Mouse (Mus musculus) mesoderm, embryonic 11.5 days (tissue): ENCODE data around the gene Birc6.
"Not testable (repeated sequence)": the region's sequence is repeated elsewhere in the genome, so short reads cannot be mapped to it uniquely, and the experiment has no call there.

Experiments used
- DNase-seq: peaks from one replicate; pipeline ENCODE4 v3.0.0-alpha.2; 2012; ENCODE audit warnings: low read depth, low spot score

Birc6 gene

DNA sequence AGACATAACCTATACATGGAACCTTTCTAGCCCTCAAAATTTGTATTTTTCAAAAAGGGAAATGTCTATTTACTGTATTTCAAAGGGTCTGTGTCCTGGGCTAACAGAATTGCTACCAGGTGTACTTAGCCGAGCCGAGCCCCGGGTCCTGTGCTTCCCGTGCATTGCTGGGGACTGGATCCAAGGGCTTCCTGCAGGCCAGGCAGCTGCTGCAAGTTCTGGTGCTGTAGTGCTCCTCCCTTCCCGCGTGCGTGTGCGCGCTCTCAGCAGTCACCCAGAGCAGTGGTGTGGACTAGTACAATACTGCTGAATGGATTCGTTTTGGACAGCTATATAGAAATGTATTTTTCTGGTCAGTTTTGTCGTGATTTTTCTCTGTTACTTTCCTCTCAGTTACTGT, 31.8 kb downstream of the Birc6 start:
- DNase-seq: no peak

DNA sequence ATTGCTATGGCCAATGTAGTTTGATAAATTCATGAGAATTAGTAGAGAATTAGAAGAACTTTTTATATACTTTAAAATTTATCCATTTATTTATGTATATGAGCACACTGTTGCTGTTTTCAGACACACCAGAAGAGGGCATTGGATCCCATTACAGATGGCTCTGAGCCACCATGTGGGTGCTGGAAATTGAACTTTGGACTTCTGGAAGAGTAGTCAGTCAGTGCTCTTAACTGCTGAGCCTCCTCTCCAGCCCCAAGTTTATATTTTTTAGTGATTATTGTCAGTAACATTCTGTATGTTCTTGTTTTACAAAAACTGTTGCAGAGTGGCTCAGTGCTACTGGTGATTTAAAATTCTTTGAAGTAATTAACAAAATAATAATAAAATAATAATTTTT, 36.1 kb downstream of the Birc6 start:
- DNase-seq: no peak

DNA sequence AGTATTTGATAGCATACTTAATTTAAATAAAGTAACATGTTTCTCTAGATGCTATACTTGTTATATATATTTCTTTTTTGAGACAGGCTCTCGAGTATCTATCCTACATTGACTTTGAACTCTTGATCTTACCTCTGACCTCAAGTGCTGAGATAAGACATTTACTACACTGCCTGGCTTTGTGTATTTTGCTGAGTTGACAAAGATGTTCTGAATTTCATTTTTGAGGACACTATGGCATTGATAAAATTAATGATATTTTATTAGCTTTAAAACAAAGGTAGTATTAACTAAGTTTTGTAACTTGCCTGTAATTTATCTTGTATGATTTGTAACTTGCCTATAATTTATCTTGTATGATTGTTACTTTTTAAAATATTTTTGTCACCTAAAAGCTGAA, 41.1 kb downstream of the Birc6 start:
- no peak for DNase-seq

GRCm38 (mm10) chr17:74570585-74570984, 42.5 kb downstream of the Birc6 start:
- DNase-seq: no peak

GRCm38 (mm10) chr17:74577173-74577572, 49.1 kb downstream of the Birc6 start:
- peak; percentile 5 for DNase-seq

DNA sequence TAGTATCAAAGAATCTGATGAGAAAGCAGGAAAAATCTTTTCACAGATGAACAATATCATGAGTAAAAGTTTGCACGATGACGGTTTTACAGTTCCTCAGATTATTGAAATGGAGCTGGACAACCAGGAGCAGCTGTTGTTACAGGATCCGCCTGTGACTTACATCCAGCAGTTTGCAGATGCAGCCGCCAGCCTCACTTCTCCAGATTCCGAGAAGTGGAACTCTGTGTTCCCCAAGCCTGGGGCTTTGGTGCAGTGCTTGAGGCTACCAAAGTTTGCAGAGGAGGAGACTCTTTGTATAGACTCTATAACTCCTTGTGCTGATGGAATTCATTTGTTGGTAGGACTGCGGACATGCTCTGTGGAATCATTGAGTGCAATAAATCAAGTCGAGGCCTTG, 51.5 kb downstream of the Birc6 start:
- no peak for DNase-seq

DNA sequence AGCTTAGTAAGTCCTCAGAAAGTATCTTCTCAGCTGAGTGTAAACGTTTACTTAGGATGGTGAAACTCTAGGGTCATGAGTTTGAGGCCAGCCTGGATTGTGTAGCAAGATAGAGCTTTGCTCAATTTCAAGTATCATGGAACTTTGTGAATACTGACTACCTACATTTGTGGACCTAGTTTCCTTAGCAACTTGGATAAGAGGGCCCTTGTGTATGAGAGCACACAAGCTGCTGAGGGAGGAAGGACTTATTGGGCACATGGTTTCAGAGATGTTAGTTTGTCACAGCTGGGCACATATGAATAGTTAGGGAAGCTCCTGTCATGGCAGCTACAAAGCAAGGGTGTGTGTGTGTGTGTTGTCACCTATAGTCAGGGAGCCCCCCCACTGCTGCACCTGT, 52.6 kb downstream of the Birc6 start:
- no peak for DNase-seq

DNA sequence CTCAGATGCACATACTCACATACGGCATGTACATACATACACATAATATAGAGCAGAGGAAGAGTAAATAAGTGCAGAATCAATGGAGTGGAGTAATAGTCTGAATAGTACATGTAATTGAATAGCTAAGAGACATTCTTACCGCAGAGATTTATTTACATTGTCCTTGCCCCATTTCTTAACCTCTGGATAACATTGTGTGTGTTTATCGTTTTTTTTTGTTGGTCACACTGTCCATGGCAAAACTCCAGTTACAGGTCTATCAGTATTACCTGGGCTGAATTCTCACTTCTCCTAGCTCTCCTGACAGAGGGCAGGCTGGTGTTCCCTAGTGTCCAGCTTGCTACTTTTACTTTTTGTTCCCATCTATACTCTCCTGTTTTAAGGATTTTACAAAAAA, 58.7 kb downstream of the Birc6 start:
- DNase-seq: no peak

DNA sequence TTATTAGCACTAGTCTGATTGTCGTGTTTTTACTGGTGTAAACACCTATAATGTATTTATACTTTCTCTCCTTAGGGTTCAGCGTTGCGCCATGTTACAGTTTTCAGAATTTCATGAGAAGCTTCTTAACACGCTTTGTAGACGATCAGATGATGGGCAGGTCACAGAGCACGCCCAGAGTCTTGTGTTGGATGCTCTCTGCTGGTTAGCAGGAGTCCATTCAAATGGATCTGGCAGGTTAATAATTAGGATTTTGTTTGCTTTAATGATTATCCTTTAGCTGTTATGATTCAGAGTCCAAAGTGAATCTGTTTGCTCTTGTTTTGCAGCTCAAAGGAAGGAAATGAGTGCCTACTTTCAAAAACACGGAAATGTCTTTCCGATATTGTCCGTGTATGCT, 70.8 kb downstream of the Birc6 start:
- DNase-seq: no peak

DNA sequence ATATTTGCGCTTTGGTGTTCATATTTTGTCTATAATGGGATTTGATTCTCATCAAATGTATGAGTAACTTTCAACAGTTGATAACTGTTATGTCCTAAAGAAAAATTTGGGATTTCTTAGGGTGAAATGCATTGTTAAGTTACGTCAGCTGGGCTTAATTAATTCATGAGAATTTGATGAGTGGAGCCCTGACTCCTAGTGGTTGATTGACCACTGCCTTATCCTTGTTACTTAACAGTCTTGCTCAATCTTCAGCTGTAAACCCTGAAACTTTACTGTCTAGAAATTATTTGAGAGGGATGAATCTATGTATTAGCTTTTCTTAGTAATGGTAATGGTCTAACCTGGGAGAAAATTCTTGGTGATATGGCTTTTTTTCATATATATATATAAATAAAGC, 71.3 kb downstream of the Birc6 start:
- DNase-seq: no peak

DNA sequence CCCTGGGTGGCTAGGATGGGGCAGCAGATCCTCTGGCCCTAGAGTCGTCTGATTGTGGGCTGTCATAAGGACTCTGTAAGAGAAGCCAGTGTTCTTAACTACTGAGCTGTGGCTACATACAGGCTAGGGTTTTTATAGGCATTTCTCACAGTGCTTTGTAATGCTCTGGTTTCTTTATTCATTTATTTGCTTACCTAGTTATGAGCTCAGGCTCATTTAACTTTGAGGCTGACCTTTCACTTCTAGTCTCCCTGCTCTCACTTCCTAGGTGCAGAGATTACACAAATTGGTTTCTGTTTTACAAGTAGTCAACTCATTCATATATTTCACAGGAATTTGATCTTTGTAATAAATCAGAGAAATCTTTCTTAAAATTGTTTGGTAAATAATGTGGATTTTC, 73.1 kb downstream of the Birc6 start:
- no peak for DNase-seq

DNA sequence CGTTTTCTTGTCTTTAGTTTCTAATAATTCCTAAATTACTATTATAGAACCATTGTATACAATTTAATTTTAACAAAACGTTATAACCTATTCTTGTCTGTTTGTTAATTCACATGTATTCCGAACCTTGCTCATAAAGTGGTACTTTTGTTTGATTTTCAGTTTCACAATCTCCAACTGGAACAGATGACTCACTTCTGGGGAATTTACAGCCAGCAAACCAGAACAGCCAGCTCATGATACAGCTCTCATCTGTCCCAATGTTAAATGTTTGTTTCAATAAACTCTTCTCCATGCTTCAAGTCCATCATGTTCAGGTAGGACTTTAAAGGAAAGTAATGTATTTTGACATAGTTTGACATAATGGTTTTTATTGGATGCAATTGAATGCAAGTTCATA, 102.7 kb downstream of the Birc6 start:
- no peak for DNase-seq

DNA sequence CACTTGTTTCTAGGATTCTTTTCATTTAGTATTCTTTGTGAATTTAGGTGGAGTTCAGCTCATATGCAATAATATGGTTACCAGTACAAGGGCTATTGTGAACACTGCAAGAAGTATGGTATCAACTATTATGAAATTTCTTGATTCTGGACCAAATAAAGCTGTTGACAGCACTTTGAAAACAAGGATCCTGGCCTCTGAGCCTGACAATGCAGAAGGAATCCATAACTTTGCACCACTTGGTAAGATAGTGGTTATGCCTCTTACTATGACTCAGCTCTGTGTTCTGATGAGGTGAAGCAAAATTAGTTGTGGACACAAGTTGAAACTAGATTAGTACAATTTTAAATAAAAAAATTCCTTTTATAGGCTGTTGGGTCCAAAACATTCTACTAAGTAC, 114.3 kb downstream of the Birc6 start:
- DNase-seq: no peak

GRCm38 (mm10) chr17:74658362-74658761, 130.3 kb downstream of the Birc6 start:
- DNase-seq: no peak

DNA sequence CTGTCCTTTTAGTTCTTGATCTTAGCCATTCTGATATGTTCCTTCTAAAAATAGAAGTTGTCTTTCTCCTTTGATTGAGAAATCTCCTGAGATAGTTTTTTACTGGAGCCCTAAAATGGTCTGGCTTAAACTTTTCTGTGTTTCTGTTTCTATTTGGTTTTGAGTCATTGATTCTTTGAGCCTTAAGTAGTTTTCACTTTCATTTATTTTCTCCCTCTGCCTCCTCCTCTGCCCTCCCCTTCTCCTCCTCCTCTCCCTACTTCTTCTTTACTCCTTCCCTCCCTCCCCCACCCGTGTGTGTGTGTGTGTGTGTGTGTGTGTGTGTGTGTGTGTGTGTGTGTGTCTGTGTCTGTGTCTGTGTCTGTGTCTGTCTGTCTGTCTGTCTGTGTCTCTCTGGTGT, 139.9 kb downstream of the Birc6 start:
- DNase-seq: no peak

DNA sequence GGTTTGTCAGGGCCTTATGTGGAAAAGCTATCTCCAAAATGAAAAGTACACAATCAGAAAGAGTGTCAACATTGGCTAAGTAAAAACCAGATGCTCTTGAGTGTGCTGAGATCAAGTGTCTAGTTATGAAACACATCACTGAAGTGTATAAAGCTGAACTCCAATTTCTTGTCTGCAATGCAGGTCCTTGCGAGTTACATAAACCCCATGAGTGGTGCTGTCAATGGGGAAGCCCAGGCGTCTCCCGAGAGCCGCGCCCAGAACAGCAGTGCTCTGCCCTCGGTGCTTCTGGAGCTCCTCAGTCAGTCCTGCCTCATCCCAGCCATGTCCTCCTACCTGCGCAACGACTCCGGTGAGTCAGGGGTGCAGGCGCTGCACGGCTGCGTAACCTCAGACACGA, 141.9 kb downstream of the Birc6 start:
- DNase-seq: no peak

DNA sequence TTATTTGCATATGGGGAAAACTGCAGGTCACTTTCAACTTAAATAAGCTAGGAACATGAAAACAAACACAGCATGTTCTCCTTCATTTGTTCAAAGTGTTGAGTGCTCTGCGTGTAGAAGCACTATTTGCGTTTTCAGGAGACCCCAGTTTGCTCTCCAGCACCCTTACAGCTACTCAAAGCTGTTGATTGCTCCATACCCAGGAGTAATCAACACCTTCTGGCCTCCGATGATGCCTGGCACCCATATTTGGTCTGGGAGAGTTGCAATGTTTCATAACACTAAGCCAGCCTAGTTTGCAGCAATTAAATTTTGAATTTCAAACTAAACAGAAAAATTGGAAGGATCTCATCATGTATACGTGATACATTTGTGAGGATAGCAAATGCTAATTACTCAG, 144.4 kb downstream of the Birc6 start:
- no peak for DNase-seq

DNA sequence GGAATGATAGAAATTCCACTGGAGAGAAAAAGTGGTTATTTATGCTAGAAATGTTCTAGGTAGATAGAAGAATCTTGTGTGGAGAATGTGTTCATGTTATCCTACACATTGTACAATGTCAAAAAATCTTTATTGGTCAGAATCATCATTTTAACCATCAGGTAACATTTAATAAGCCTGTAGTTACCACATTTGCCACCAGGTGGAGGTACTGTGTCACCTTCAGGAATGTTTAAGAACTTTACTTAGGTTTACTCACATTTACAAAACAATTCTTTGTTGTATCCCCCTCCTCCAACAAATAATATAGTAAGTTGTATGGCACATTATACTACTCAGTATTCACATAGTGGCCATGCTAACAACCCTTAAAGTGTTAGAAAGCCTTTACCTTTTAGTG, 145.2 kb downstream of the Birc6 start:
- peak; percentile 56 for DNase-seq

- DNase-seq: no peak
These were observed 150.0 kb downstream of the Birc6 start for GRCm38 (mm10) chr17:74678061-74678460.

DNA sequence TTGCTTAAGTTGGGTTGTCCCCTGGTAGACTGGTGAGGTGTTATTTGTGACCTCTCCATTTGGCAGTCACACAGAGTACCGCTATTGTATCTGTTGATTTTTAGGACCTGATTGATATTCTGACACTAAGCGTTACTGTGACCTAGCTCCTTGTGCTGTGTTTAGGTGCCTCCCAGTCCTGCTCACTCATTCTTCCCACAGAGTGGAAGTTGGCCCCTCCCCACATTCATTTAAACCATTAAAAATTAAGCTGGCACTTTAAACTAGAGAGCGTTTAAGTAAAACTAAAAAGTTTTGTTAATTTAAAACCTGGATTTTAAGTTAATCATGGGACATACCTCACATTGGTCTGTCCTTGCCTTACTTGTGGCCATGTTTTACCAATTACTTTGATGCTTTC, 156.8 kb downstream of the Birc6 start:
- DNase-seq: no peak

- no peak for DNase-seq
These were observed 160.5 kb downstream of the Birc6 start for GRCm38 (mm10) chr17:74688555-74688954.

DNA sequence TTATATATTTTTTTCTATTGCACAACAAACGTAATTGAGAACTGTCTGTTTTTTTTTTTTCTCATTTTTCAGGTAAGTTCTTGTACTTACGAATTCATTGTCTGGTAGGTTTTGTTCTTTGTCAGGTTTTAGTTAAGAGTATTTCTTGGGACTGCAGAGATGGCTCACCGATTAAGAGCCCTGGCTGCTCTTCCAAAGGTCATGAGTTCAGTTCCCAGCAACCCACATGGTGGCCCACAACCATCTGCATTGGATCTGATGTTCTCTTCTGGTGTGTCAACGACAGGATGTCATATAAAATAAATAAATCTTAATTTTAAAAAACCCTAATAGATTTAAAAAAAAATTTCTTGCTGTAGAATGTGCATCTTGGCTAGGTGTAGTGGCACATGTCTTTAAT, 161.3 kb downstream of the Birc6 start:
- DNase-seq: no peak

DNA sequence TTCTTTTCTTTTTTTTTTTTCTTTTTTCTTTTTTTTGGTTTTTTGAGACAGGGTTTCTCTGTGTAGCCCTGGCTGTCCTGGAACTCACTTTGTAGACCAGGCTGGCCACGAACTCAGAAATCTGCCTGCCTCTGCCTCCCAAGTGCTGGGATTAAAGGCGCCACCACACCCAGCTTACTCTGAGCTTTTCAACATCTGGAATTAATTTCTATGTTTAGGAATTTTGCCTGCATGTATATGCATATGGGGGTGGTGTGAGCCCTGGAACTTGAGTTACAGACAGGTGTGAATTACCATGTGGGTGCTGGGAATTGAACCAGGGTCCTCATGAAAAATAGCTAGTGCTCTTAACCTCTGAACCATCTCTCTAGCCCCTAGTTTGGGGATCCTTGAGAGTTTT, 173.6 kb downstream of the Birc6 start:
- not testable (repeated sequence) for DNase-seq

- DNase-seq: no peak
These were observed 177.4 kb downstream of the Birc6 start for GRCm38 (mm10) chr17:74705480-74705879.

DNA sequence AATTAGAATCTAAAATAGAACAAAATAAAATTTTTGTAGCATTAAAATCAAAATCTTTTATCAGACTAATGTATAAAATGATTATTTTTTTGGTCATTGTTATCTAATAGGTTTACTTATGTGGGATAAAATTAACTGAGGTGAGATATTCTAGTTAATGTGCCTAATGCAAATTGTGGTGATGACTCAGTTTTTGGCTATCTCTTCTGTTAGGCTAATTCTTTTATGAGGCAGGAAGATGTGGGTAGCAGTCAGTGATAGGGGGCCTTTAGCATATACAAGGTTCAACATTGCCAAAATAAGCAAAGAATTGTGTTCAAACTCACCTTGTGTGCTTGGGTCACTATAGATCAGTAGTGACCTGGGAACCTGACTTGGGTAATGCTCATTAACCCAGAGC, 178.5 kb downstream of the Birc6 start:
- no peak for DNase-seq
